Mouse (Mus musculus) ZHBTc4 (cell line): Measurements from ENCODE around the gene Sema3a.

Experiments used
- DNase-seq: peaks from one replicate; pipeline ENCODE4 v3.0.0-alpha.2; 2011; ENCODE audit warnings: low read depth, low spot score

Gene Sema3a

DNA sequence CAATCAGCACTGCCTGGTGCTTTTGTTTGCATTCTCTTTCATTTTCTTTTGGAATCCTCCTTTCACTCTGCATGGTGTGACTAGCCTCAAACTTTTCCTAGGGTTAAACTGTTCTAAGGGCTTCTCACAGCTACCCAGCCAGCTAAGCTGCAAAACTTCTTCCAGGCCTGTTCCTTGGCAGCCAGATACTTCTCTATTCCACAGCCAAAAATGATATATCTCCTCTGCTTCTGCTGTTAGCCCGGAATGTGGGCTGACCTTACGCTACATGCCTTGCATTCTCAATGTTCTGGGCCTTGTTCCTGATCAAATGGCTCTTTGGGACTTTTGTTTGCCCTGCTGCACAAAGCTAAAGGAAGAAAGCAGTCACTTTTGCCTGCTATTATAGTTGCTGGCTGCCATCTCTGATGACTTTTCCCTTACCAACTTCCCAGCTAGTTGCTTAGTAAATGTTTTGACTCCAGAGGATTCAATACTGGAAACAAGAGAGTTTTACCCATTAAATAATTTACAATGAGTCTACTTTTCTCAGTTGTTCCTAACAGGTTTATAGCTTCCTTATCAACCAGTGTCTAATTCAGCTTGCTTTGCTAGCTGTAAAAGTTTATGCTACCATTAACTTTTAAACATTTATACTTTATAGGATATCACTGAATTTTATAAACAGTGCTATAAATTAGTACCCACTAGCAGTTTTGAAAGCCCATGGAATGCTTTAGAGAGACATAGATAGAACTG is 422.4 kb downstream of the Sema3a start:
- DNase-seq, result no peak

DNA sequence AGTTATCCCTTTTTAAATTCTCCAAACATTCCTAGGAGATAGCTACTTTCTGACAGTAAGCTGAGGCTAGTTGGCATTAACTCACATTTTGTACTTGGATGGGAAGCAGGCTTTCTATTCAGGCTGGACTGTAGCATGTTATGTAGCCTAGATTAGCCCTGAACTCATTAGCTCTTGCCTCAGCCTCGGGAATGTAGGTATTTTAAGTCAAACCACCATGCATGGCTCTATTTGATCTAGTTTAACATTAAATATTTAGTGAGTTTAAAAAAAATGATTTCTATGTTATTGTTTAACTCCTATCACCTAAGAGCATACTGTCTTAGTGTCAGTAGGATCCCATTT is 423.0 kb downstream of the Sema3a start:
- no peak for DNase-seq

DNA sequence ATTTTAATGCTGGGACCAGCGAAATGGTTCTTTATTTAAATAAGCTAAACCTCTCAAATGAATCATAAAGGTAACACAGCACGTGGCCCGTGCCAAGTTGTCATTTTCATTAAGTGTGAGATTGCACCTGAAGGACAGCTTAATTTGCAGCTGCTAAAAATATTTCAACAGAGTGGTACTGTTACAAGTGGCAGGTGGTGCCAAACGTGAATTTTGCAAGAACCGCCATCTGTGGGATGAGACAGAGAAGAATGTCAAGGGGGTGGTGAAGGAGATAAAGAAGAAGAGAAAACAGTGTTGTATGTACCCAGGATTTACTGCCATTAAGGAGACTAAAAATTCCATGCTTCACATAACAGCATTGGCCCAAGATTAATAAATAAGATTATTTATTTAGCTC is 423.9 kb downstream of the Sema3a start:
- no peak for DNase-seq

DNA sequence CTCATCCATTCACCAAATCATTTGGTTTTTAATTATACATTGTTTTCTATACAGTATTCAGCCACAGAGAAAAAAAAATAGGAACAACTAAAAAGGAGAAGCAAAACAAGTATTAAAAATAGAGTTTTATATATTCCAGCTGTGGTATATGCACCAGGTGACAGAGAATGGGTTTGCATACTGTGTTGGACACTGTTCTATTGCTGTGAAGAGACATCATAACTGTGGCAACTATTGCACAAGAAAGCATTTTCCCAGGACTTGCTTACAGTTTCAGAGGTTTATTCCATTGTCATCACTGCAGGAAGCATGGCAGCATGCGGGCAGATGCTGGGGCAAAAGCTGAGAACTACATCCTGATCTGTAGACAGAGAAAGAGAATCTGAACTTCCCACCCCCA is 425.7 kb downstream of the Sema3a start:
- DNase-seq, result no peak

DNA sequence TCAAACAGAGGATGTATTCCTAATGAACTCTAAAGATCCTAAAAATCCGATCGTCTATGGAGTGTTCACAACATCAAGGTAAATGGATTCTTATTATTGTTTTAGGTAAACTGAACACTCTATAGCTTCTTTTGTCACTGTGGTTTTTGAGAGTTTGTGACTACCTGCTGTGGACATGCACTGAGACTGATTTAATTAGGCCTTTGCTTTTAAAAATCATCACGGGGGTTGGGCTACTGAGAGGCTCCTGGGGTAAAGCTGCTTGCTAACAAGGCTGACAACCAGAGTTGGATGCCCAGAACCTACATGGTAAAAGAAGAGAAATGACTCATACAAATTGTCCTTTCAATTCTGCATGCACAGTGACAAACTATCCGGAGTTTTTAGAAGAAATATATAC is 432.0 kb downstream of the Sema3a start:
- no peak for DNase-seq

DNA sequence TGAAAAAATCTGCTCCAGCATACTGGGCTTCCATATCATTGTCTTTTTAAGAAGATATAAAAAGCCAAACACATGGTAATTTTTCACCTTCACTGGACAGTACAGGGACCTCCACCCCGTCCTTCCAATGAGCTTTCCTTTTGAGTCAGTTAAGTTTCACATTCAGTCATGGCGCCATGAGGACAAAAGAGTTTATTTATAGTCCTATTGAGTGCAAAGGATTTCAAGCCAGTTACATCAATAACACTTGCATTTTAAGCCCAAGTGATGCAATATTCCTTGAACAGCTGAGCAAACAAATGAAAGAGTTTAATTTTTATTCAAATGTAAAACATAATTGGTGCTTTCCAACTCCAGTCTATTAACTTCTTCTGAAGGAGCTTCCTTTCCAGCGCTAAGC is 448.7 kb downstream of the Sema3a start:
- DNase-seq, result no peak

DNA sequence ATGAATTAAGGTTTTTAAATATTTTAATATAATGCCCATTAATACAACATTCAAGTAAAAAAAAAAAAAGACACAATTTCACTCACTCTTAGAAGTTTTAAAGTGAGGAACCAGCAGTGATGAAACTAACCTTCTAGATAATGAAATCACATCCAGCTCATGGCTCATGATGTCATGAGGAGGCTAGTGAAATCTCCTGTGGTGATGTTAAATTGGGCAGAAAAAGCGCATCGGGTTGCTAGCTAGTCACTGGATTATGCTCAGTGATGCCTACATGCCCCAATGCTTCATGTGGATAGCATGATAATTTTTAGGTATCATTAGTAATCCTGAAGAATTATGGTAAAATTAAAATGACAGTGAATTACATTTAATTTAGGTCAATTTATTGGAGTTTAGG is 453.9 kb downstream of the Sema3a start:
- no peak for DNase-seq

DNA sequence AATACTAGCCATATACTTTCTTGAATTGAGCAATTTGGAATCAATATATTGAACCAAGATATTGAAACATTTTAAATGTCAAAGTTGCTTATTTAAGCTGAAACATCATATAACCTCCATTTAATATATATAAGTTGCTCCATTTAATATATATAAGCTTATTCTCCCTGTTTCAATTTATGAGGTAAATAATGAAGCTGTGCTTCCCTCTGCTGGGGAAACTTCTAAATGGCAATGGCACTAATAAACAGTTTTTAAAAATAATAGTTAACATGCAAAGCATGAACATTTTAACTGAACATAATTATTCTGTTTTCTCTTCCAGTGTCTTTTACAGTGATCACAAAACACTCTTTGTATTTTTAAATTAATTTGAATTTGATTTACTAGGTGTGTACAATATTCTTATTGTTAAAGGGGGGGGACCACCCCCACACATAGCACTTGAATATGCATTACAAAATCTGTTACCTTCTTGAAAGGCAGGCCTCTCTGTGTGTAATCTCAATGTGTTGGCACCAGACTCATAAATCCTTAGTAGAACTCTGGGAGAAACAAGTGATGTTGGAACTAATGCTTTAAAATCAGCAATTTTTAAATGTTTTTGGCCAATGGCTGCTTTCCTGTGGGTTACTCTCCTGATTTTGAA is 460.5 kb downstream of the Sema3a start:
- no peak for DNase-seq

DNA sequence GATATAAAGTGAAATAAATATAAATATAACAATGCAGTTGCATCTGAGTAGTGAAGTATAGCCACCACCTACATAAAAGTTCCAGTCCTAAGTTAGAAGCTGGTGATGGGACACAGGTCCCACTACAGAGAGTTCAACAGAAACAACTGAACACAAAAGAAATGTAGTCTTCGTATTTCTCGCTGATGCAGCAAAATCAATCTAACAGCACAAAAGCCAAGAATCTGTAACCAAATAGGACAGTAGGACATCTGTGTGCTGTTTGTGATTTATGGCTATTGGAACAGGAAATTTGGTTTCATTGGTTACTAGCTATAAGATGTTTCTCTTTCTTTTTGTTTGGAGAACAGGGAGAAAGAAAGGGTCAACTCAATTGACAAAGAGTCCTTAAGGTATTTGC is 469.2 kb downstream of the Sema3a start:
- no peak for DNase-seq

DNA sequence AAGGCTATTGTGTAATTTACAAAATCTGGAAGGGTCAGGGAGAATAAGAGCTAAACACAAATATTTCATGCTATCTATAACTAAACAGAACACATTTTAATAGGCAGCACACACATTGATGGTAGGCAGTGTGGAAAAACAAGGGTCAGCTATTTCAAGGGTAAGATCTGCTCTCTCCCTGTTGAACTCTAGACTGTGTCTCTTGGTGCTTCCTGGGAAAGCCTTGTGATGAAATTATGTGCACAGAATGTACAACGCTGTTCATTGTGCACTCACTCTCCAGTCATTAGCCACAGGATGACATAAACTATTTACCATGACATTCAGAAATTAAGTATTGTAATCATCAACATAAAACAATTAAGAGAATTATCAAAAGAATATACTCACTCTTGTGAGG is 486.4 kb downstream of the Sema3a start:
- no peak for DNase-seq

DNA sequence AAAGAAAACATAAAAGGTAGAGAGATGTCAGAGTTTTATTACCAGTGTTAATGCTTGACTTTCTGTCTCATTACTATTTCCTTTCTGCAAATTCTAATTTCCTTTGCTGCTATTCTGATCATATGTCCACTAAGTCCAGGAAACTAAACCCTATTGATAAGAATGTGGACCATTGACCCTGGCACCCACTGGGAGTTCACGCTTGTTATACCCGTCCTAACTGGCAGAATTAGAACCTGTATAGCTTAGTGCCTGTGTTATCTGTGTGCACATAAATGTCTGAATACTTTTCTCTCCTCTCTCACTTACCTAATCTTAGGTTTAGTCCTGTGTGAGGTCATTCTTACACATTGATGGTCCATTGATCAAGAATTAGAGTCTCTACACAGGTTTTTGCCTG is 486.9 kb downstream of the Sema3a start:
- DNase-seq, result no peak

DNA sequence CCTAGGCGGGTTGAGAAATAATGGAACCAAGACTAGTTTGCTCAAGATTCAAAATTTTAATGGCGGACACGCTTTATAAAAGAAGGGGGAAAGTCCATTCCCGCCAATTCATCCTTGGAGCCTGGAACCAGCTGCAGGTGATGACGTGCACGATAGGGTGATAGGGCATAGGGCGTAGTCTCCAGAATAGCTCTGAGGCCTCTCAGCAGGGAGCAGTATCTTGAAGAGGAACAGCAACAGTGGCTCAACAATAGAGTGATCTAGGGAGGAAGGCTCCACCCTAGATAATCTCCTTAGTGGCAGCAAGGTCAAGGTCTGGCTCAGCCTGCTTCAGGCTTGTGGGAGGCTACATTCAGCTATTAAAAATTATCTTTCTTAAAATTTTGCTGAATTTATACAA is 489.4 kb downstream of the Sema3a start:
- DNase-seq, result peak; percentile 89

DNA sequence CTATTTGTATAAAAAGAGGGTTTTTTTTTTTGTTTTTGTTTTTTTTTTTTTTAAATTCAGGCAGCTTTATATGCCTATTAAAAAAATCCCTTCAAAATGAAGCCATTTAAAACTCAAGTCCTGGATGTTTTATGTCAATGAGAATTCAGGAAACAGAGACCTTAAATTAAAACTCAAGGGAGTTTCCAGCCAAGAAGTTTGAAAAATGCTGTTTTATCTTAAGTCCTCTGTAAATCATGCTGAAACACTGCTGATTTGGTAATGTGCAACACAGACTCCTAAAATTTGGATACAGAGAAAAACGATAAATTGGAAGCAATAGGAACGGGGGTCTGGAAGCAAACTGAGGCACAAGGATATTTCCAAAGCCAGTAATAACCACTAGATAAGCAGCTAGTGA is 490.7 kb downstream of the Sema3a start:
- no peak for DNase-seq

DNA sequence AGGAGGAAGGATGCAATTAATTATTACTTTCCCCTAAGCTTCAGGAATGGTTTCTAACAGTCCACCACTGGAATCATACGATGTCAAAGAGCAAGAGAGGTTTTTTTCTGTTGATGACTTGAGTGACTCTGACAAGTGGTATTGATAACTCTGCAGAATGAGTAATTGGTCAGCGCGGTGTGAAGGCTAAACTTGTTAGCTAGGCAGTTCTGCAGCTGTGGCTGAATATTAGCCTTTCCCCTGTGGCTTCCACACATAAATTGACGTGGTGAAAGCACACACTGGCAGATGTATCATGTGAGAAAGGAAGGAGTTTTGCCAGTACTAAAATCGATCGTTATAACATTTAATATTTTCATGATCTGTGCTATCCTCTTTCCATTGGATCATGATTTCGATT is 497.4 kb downstream of the Sema3a start:
- DNase-seq, result no peak

DNA sequence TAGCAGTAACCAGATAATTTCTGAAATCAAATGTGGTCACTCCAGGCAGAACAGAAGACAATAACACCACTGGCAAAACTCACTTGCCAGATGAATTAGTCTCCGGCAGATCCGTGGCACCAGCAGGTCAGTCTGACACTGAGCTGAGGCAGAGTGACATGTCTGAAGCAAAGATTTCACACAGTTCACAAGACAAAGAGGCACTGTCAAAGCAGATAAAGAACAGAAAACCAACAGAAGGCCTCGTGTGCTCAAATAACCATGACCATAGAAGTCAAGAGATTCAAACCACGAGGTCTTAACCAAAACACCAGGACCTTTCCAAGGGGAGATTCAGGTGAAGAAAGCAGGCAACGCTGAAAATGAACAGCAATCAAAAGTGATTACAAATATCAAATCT is 499.5 kb downstream of the Sema3a start:
- no peak for DNase-seq

DNA sequence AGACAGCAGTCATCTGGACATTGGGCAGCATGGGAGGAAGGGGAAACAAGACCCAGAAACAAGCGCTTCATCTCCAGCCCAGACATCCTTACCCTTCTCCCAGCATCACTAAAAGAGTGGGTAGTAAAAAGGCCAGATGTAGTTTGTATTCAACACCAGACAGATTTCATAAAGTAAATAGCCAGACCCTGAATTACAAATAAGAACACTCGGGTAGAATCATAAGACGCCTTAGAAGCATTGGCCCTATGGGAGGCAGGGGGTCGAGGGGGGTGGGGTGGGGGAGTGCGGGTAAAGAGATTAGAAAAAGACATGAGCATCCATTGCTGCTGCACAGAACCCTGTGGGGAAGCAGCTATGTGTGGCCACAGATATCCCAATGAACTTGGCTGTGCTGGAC is 500.9 kb downstream of the Sema3a start:
- DNase-seq, result no peak

DNA sequence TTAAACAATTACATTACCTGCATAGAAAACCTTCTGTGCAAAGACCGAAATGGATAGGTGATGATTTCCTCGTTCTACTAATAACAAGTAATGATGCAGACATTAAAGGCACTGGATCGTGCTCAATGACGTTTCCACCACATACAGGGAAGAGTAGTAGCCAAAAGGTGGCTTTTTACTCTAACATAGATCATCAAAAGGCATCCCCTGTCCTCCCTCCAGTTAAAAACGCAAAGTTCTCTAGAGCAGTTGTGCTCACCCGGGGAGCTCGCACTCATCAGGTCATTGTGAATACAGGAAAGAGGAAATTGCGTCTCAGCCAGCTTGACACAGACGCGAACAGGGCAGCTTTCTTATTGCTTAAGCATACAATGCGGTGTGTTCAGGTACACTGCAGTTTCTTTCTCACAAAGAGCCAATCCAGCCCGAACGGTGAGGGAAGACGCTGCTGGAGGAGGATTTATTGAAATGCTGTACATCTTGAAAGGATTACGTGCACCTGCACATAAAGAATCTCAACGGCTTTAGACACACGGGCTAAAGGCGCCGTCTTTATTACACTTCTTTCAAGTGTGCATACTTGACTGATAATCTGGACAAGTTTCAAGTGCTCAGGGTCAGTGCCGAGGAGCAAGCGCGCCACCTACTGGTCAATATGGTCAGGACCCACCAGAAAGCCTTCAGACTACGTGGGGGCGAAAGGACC is 503.5 kb downstream of the Sema3a start:
- DNase-seq, result peak; percentile 84

DNA sequence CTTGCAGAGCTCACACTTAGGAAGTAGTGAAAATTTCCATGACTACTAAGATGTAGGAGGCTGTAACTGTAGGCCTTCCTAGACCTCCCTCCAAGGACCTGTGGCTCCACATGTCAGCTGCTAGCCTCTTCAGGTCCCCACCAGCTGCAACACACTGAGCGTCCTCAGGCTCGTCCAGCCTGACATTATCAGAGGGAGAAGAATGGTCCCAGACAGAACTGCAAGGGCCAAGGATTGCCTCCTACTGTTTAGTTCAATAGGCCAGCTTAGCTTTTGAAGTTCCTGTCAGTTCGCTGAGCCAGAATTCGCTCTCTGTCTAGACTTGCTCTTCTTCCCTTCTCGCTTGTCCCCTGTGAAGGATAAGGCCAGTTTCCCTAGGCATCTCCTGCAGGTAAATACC is 504.7 kb downstream of the Sema3a start:
- DNase-seq, result no peak

DNA sequence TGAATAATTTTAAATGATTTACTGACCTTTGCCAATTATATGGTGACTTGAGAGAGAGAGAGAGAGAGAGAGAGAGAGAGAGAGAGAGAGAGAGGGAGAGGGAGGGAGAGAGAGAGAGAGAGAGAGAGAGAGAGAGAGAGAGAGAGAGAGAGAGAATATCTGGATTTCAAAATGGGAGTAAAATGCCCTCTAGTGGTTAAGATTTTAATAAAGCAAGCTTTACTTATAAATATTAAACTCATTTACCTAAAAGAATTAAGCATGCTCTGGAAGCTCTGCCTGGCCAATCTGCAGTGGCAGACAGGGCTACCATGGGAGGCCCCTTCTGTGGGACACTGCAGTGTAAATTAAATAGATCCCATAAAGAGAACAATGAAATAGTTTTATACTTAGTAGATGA is 505.5 kb downstream of the Sema3a start:
- no peak for DNase-seq

DNA sequence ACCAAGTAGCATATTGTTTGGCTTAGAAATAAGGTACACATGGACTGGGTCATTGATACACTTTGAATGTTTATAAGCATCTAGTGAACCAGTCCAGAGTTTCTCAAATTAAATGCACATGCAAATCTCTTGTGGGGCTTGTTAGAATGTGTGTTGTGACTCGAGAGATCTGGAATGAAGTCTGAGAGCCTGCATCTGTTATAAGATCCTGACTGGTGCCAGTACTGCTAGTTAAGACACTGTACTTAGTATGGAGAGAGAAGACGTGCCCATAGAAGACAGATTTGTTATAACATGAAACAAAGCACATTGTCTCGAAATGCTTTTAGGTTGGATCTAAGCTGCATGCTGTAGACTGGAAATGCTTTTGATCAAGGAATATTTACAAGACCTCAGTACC is 511.0 kb downstream of the Sema3a start:
- DNase-seq, result no peak
